11 mouse cellular contexts compared by ENCODE assay signal in the genomic region with DNA sequence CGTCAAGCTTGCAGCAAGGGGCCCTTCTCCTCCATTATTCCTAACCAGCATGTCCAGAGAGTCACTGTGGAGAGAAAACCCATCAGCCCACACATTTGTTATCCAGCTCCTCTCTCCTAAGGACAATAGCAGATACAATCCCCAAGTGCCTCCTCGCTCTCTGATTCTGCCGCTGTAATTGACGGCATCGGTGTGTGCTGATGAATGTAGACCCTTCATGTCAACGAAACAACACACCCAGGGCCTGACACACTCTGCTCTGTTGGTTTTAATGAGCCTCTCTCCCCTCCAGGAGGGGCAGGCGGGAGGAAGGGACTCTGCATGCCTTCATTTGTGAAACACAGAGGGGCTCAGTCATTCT. TPM values are rescaled to one million over a fixed set of nuclear protein-coding genes. Genes with fewer than 3 reads are reported as not detected.
DNase-seq lines count a peak whose midpoint lies in the region; ATAC-seq and TF ChIP-seq lines count a peak whose summit lies in the region.
"Had no signal": no experiment of that assay in that cellular context is flagged by ENCODE, and none has a peak within 500 bp of the region (broad histone marks: within the 10 kb centered on the region; RNA-seq: fewer than 3 reads in every experiment).

No protein-coding gene starts in this region.

- TF ChIP-seq POLR2A in cortical plate, adult 2 months (IDR thresholded peaks at IDR 0.05; ENCODE audit: extremely low read depth, insufficient read depth, low read length) = no peak

- H3K4me2 ChIP-seq in embryonic facial prominence, embryonic 12.5 days (replicated peaks) = no peak overlapping the region
- peak overlapping the region; percentile 6; the same call in 1 of the 2 replicates for H3K4me2 ChIP-seq in hindbrain, embryonic 12.5 days (replicated peaks)
- H3K4me2 ChIP-seq in midbrain, embryonic 13.5 days (replicated peaks) = peak overlapping the region; percentile 13; the same call in 1 of the 2 replicates

- H3K4me3 ChIP-seq in cortical plate, adult 2 months (ENCODE audit: insufficient read depth, low read length) = no peak overlapping the region
- no peak overlapping the region for H3K4me3 ChIP-seq in embryonic facial prominence, embryonic 12.5 days
- H3K4me3 ChIP-seq in hindbrain, embryonic 12.5 days = no peak overlapping the region
- H3K4me3 ChIP-seq in midbrain, embryonic 13.5 days (replicated peaks) = no peak overlapping the region
- H3K4me3 ChIP-seq: myocyte had no signal

- DNase-seq in testis, postnatal 10 days (ENCODE audit: low spot score) = no peak
- DNase-seq in spleen, postnatal 14 days (ENCODE audit: low spot score in 2 of 2) = no peak
- no peak for DNase-seq in adrenal gland, adult 18-20 months (ENCODE audit: low spot score in 2 of 2)
- DNase-seq in kidney, postnatal 10 days = no peak
- DNase-seq: liver, postnatal 0 days; thymus, postnatal 14 days had no signal

- ATAC-seq in embryonic facial prominence, embryonic 12.5 days (ENCODE audit: insufficient number of reproducible peaks, insufficient read depth, low FRiP score, low TSS enrichment) = no peak
- peak; percentile 65 for ATAC-seq in hindbrain, embryonic 12.5 days (ENCODE audit: low FRiP score)
- ATAC-seq in midbrain, embryonic 13.5 days = peak; percentile 62
- ATAC-seq: liver, postnatal 0 days had no signal

- no peak for TF ChIP-seq CTCF in cortical plate, adult 2 months (IDR thresholded peaks at IDR 0.05; ENCODE audit: extremely low read depth, insufficient read depth, low read length)

- H3K9me3 ChIP-seq in embryonic facial prominence, embryonic 12.5 days = 0 out of 2 replicates have a peak, but pooled peaks cover 6% of the 10 kb centered on the region
- H3K9me3 ChIP-seq in hindbrain, embryonic 12.5 days (replicated peaks) = peaks cover 10% of the 10 kb centered on the region
- H3K9me3 ChIP-seq in midbrain, embryonic 13.5 days = peaks cover 5% of the 10 kb centered on the region

- H3K4me1 ChIP-seq in cortical plate, adult 2 months (ENCODE audit: control insufficient read depth, insufficient read depth, low read length) = peaks cover 2% of the 10 kb centered on the region; the same call in 1 of the 2 replicates
- H3K4me1 ChIP-seq in embryonic facial prominence, embryonic 12.5 days = peaks cover 28% of the 10 kb centered on the region
- H3K4me1 ChIP-seq in hindbrain, embryonic 12.5 days = peaks cover 41% of the 10 kb centered on the region
- H3K4me1 ChIP-seq in midbrain, embryonic 13.5 days (replicated peaks) = peaks cover 47% of the 10 kb centered on the region

- WGBS in embryonic facial prominence, embryonic 12.5 days = 26% methylated on average over 7 of the region's 7 CpGs
- WGBS in hindbrain, embryonic 12.5 days = 18% methylated on average over 7 of the region's 7 CpGs
- 5% methylated on average over 7 of the region's 7 CpGs for WGBS in midbrain, embryonic 13.5 days

- peaks cover 18% of the 10 kb centered on the region for H3K36me3 ChIP-seq in embryonic facial prominence, embryonic 12.5 days
- H3K36me3 ChIP-seq in hindbrain, embryonic 12.5 days = peaks cover 27% of the 10 kb centered on the region
- peaks cover 24% of the 10 kb centered on the region for H3K36me3 ChIP-seq in midbrain, embryonic 13.5 days

- H3K27ac ChIP-seq in cortical plate, adult 2 months (ENCODE audit: insufficient read depth, low read length) = peak overlapping the region; percentile 55; the same call in 1 of the 2 replicates
- H3K27ac ChIP-seq in embryonic facial prominence, embryonic 12.5 days = peak overlapping the region; percentile 83
- peak overlapping the region; percentile 91 for H3K27ac ChIP-seq in hindbrain, embryonic 12.5 days
- peak overlapping the region; percentile 83 for H3K27ac ChIP-seq in midbrain, embryonic 13.5 days

- no peak overlapping the region for H3K9ac ChIP-seq in embryonic facial prominence, embryonic 12.5 days
- H3K9ac ChIP-seq in hindbrain, embryonic 12.5 days = 0 out of 2 replicates have a peak overlapping the region, but pooled peaks have one; percentile 2
- 0 out of 2 replicates have a peak overlapping the region, but pooled peaks have one; percentile 19 for H3K9ac ChIP-seq in midbrain, embryonic 13.5 days (replicated peaks)
- H3K9ac ChIP-seq: liver, postnatal 0 days had no signal

- H3K27me3 ChIP-seq in embryonic facial prominence, embryonic 12.5 days = no peaks in the 10 kb centered on the region
- H3K27me3 ChIP-seq in hindbrain, embryonic 12.5 days = no peaks in the 10 kb centered on the region
- no peaks in the 10 kb centered on the region for H3K27me3 ChIP-seq in midbrain, embryonic 13.5 days

RNA-seq across cellular contexts. Expression of a gene that starts 27.8 kb away (rescaled TPM):
- 39.3 and 39.6 TPM in 2 replicates for polyA plus RNA-seq in cortical plate, adult 2 months (2012; rRNA removed)
- 62.6 and 62.9 TPM in 2 replicates for polyA plus RNA-seq in embryonic facial prominence, embryonic 12.5 days (2016; fragmentation: Nextera tagmentation; extraction: Ambion mirVana)
- polyA plus RNA-seq in hindbrain, embryonic 12.5 days (2016; fragmentation: Nextera tagmentation; extraction: Ambion mirVana) = 55.6 and 56.0 TPM in 2 replicates
- 55.5 and 56.0 TPM in 2 replicates for polyA plus RNA-seq in midbrain, embryonic 13.5 days (2015; fragmentation: Nextera tagmentation; extraction: Ambion mirVana)
- 100 to 1,000 TPM; 103 to 126 TPM for total RNA-seq in adrenal gland, adult 18-20 months (2021)
